Mouse (Mus musculus): ENCODE measurements around the gene Gjc1.

Gjc1 gene

DNA sequence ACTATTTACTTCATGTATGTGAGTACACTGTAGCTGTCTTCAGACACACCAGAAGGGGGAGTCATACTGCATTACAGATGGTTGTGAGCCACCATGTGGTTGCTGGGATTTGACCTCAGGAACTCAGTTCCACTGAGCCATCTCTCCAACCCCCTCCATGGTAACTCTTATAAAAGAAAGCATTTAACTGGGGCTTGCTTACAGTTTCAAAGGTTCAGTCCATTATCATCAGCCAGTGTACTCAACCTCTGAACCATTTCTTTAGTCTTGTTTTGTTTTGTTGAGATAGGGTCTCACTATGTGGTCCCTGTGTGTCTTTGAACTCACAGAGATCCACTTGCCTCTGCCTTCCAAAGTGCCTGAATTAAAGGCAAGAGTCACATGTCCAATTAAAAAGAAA, 4.6 kb downstream of the Gjc1 start:
- DNase-seq (ENCODE audit: low spot score in 2 of 2) = no peak

DNA sequence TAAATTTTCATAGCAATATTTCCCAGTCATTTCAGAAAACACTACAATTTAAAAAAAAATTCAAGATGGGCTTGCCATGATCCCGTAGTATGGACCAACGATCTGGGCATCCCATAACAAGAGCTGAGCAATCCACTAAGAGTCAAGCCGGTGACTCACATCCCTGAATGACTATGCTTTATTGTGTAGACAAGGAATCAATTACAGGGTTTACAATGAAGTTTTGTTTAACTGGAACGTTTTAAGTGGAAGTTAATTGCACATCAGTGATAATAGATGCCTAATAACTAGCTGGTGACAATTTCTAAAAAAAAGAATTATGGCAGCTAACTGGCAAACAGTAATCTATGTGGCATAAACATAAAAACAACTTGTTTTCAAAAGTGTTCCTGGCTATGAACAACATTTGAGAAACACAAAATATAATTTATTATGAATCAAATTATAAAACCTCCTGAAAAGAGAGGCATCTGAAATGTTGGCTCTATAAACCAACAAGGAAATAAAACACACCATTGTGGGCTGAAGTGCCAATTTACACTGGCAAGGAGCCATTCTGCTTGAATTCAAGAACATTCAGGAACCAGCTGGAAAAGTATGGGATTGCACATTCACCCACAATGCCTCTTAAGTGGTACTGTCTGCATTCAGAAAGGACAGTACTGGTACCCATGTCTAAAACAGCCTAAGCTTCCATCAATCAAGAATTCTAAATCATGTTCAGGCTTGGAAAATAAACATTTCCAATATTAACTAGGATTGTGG, 8.6 kb downstream of the Gjc1 start:
- DNase-seq (ENCODE audit: low spot score in 2 of 2) = no peak

DNA sequence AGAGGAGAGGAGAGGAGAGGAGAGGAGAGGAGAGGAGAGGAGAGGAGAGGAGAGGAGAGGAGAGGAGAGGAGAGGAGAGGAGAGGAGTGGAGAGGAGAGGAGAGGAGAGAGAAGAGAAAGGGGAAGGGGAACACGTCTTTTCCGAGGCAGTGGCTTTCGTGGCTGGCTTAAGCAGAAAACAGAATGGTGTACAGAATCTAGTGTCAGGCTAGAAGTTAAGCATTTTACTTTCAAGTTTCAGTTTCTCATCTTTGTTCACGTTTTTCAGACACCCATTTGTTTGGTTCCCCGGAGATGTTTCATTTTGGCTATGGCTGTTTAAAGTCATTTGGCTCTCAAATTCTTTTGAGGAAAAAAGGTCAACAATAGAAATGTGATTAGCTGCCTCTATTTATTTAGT, 11.3 kb downstream of the Gjc1 start:
- DNase-seq (ENCODE audit: low spot score in 2 of 2) = no peak

DNA sequence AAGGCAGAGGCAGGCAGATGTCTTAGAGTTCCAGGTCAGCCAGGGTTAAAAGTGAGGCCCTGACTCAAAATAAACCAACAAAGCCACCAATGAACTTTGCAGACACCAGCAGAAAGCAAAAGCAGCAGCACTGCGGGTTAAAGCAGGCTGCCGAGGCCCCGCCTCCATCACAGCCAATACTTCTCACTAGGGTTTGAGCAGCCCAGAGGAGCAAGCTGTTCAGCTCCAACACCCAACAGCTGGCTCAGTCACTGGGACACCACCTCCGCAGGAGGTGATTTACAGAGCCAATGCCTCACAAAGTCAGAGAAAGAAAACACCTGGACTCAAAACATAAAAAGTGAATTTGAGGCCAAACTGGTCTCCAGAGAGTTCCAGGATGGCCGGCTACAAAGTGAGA, 16.0 kb downstream of the Gjc1 start:
- no peak for DNase-seq (ENCODE audit: low spot score in 2 of 2)

DNA sequence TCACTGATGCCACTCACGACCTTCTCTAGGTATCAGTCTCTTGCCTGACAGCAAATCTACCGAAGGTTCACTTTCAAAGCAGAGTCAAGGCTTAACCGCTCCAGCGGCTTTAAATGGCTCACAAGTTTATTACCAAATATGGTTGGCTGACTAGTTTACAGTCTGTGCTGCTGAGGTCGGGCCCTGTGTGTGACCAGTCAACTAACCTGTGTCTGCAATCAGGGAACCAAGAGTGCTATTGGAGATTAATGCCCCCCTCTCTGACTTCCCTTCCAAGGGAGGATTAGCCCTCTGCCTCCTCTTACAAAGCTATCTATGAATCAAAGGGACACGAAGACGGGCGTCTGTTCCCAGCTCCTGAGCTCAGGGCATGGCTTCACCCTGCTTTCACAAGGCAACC, 25.3 kb downstream of the Gjc1 start:
- DNase-seq (ENCODE audit: low spot score in 2 of 2) = no peak

DNA sequence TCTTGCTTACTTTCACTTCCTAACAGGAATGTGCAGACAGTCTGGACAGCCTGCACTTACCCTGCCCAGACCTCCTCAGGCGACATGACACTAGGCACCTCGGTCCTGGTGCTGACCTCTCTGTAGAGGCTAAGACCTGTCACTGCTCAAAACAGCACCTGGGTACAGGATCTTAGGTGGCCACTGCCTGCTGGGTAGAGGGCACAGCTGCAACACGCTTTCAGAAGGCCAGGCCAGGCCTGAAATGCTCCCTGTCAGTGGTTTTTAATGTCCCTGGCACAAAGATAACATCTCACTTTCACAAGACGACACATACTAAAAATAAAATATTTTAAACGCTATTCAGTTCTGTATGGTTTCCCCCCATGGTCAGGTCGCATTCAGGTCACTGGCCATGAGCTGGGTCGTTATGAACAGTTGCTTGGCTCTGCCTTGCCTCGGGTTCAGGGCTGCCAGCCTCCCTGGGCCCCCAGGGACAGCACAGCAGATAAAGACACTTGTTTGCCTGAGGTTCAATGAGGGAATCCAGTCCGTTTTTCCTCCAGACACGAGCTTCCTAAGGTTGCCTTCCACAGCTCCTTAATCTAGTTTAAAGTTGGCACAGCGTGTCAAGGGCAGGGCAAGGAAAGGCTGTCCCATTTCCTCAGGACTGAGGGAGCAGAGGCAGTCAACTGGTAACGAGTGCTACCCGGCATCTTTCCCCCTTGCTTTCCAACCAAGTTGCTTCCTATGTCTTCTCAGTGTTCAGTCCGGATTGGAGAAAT, 27.6 kb downstream of the Gjc1 start:
- no peak for DNase-seq (ENCODE audit: low spot score in 2 of 2)

DNA sequence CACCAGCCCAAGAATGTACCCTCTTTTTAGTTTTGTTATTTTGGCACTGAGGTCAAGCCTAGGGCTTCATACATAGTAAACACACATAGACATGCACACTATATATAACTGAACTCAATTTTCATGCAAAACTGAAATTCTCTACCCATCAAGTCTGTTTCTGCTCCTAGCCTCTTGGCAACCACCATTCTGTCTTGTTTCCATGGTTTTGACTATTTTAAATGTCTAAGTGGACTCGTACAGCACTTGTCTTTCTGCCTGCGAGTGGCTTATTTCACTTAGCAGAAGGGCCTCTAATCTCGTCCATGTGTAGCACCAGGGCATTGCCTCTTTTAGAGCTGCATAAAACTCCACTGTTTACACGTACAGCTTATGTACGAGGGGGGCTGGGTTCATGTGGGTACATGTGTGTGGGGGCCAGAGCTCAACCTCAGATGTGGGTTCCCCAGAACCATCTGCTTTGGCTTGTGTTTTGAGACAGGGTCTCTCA, 31.8 kb downstream of the Gjc1 start:
- no peak for DNase-seq (ENCODE audit: low spot score in 2 of 2)

DNA sequence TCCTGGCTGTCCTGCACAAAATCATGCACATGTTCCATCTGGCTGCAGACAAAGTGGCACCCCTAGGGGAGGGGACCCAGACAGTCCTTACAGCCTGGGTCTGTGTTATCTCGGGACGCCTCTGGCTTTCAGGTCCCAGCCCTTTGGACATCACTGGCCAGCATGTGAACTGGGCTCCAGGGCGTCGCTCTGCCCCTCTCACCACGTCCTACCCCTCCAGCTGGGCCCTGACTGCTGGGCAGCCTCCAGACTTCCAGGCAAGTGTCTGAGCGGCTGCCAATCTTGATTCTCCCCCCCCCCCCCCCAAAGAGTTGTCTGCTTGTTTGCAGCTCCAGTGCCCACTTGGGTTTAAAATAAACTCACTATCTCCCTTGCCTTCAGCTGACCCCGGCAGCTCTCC, 36.1 kb downstream of the Gjc1 start:
- peak in 1 of 2 experiments; percentile 37 for DNase-seq (ENCODE audit: low spot score in 2 of 2)

DNA sequence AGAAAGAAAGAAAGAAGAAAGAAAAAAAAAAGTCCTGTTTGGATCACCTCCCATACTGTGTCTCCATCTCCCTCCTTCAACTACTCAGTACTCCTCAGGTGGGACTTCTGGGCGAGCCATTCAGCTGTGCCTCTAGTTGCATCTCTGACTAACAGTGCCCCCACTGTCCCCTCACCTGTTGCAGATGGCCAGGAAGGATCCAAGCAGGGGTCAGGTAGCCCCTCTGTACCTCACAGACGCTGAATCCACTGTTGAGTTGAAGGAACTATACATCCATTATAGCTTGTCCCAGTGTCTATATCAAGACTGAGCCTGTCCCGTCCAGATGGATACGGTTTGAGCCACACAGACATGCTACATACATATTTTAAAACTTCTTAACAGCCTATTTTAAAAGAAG, 38.0 kb downstream of the Gjc1 start:
- DNase-seq (ENCODE audit: low spot score in 2 of 2) = no peak

DNA sequence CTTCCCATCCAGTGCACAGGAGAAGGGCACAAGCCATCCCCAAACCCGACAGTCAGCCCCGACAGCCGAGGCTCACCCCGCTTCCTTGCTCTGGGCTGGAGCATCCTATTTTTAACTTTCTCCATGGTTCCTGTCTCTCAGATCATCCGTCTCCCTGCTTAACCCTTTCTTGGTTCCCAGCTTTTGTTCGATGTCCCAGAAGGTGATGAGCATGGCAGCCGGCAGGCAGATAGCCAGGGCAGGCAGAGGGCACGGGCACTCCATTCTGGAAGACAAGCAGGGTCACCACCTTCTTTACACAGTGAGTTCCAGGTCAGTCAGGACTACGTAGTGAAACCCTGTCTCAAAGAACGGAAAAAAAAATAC, 38.5 kb downstream of the Gjc1 start:
- no peak for DNase-seq (ENCODE audit: low spot score in 2 of 2)

DNA sequence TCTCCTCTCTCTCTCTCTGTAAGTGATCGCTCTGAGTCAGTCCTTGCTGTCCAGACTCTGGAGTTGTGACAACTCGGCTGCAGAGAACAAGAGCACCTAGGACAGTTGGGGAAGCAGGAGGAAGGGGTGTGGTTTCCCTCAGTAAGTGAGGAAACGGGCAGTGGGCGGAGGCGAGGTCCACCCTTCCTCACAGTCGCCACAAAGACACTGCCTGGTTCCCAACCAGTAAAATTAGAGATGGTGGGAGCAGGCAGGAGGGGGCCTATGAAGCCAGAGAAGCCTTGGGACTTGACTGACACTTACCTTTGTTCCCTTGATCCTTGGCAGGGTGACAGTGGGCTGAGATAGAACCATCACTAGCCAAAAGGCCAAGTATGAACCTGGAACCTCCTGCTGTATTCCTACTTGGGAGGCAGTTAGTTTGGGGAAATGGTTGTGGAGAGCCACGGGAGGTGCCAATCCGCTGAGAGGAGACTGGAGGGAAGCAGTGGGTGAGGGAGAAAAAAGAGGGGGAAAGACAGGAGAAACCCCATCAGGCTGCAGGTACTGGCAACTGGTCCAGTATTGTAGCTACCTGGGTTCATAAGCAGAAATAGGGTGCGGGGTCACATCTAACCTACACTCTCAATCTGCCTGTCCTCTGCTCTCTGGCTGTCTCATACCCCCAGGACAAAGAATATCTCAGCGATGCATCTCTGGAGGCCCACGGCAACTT, 39.1 kb downstream of the Gjc1 start:
- peak; percentile 60 to 78 for DNase-seq (ENCODE audit: low spot score in 2 of 2)

DNA sequence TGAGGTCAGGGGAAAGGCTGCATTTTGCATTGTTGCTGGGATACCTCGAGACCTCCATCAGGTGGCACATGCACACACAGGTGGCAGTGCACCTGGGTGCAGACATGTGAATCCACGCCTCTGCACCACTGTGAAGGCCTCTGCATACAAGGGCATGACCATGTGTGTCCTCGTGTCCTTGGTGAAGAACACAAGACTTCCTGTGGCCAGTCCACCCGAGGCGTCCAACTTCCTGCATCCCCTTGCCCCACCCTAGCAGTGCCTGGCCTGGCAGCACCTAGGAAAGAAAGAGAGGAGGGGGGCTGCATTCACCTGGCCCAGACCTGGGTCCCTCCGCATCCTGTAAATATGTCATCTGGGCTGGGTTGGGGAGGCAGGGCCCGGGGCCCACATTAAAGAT, 39.7 kb downstream of the Gjc1 start:
- DNase-seq (ENCODE audit: low spot score in 2 of 2) = no peak

DNA sequence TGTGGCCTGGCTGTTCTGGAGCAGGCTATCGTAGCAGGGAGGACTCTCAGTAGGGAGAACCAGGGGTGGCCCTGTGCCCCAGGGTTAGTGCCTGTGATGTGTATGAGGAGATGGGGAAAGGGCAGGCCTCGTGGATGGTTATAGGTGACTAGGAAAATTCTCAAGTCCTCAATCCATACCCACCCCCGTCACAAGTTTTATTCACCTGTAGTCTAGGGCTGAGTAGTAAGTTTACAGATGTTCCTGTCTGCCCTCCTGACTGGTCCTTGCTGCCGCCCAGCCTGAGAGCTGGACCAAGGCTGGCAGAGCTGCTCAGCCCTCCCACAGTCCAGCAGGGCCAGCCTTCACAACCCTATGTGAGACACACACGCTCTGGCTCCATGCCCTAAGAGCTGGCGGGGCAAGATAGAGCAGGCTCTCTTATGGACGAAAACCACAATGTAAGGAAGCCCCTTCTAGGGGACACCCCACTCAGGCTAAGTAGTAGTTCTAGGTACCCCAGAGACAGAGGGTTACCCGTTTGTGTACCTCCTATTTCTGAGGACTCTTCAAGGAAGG, 40.3 kb downstream of the Gjc1 start:
- DNase-seq (ENCODE audit: low spot score in 2 of 2) = no peak

DNA sequence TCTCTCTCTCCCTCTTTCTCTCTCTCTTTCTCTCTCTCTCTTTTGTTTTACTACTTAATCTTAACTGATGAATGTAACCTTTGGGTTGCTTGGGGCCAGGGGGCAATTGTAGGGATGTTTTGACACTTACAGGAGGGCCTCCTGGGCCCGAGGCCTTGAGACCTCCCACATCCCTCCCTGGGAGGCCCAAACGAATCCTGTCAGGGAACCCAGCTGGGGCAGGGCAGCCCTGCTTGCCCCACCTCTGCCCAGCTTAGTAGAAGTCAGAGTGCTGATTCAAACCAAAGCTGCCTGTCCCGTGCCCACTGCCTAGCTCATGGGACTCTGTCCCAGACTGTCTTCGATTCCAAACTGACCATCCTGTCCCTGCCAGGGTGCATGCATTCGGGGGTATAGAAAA, 40.9 kb downstream of the Gjc1 start:
- DNase-seq (ENCODE audit: low spot score in 2 of 2) = no peak

DNA sequence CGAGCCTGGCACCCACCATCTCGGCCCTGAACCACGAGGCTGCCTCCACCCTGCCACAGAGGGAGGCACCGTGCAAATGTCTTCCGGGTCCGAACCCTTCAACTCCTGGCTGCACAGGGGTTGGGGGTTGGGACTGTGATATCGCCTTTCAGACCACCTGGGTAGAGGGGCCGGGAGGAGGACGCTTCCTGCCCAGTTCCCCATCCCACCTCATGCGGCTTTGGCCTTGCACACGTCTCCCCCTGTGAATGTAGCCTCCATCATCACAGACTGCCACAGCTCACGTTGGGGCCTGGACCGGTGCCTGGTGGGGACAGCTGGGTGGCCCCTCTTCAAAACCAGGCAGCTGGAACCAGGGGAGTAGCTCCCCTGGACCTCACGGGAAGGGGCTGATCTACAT, 41.3 kb downstream of the Gjc1 start:
- DNase-seq (ENCODE audit: low spot score in 2 of 2) = no peak

DNA sequence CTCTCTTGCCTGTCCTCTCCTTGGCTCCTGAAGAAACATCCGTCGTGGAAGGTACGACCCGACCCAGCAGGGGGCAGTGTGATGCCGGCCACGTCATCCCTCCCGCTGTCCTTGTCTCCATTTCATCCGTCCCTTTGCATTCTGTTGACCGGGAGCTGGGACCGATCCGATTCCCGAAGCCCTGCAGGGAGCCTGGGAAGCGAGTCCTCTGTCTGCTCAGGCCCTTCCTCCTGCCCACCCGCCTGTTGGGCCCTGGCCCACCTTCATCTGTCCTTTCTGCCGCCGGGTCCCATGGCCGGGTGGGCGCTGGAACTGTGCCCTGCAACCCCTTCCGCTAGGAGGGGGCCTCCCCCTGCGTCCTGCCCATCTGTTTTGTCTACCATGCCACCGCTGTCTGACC, 41.9 kb downstream of the Gjc1 start:
- peak; percentile 76 to 85 for DNase-seq (ENCODE audit: low spot score in 2 of 2)

DNA sequence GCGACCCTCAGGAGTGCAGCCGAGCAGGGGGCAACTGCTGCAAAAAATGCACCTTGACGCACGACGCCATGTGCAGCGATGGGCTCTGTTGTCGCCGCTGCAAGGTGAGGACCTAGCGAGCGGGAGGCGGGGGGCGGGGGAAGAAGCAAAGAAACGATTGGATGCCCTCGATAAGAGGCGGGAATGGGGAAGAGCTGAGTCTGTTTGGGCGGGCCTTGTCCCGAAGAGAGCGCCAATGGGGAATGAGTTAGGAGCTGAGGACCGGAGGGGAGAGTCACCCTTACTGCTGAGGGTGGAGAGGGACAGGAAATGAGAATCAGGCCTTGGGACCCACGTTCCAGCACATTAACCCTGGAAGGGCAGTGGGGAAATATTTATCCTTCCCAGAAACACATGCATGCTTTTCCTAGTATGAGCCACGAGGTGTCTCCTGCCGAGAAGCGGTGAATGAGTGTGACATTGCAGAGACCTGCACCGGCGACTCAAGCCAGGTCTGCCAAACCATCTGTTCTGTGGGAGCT, 44.8 kb downstream of the Gjc1 start:
- DNase-seq (ENCODE audit: low spot score in 2 of 2) = peak; percentile 84

DNA sequence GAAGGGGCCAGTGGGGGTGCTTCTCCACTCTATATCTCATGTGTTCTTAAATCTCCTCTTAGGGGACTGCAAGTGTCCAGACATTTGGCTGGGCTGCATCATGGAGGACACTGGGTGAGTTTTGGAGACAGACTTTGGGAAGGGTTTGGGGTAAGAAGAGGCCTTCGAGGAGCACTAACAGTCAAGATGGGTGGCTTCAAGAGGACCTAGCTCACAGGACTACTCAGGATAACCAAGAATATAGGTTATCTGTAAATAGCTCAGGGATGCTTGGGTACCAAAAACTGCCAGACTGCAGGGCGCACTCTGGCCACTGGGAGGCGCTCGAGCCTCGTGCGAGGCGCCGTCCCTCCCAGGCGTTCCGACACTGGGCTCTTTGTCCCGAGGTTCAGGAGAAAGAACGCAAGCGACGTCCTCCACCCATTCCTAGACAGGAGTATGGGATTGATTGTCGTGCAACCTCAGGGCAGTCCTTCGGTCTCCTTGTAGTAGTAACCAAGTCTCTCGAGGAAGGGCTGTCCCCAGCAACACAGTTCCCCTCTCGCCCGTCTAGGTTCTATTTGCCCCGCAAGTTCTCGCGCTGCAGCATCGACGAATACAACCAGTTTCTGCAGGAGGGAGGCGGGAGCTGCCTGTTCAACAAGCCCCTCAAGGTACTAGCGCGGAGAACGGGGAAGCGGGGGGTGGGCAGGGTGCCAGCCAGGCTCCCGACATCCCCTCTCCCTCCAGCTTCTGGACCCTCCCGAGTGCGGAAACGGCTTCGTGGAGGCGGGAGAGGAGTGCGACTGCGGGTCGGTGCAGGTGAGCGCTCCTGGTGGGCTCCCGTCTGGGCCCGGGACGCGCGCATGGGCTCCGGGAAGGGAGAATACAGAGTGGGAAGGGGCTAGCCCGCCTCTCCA, 45.5 kb downstream of the Gjc1 start:
- peak; percentile 72 to 80 for DNase-seq (ENCODE audit: low spot score in 2 of 2)

DNA sequence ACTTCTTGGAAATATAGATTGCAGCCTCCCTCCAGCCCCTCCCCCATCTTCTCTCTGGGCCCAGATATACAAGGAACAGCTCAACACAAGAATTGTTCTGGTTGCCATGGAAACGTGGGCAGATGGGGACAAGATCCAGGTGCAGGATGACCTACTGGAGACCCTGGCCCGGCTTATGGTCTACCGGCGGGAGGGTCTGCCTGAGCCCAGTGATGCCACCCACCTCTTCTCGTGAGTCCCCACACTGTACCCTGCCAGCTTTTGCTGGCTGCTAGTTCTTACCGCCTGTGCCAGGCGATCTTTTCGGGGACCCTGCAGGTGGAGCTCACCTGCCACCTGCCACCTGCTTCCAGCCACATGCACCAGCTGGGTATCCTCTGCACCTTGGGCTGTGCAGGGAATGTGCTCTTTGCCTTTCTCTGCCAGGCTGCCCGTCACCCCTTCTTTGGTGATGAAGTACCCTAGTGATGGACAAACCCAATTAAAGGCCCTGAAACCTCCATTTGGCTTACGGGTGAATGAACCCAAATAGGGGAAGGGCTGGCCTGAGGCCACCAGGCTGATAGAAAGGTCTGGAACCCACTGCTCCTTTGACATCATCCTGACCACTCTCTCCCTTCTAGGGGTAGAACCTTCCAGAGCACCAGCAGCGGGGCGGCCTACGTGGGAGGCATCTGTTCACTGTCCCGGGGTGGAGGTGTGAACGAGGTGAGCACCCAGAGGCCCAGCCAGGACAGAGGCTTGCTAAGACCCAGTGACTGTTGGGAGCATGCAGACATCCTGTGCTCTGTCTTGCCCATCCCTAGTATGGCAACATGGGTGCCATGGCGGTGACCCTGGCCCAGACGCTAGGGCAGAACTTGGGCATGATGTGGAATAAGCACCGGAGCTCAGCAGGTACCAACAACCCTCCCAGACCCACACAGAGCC, 46.5 kb downstream of the Gjc1 start:
- no peak for DNase-seq (ENCODE audit: low spot score in 2 of 2)
